Mouse (Mus musculus) testis, adult 2 months (tissue): ENCODE data around the gene Zfp97. TPM values are rescaled to one million over a fixed set of nuclear protein-coding genes. Genes with fewer than 3 reads are reported as not detected.
"Not testable (repeated sequence)": the region's sequence is repeated elsewhere in the genome, so short reads cannot be mapped to it uniquely, and the experiment has no call there.

Source experiments
- H3K27ac ChIP-seq: fragments of 200-500 bp; 2 replicates; pipeline ENCODE4 v1.5.1; 2012; ENCODE audit warnings: low read depth, low read length; ENCODE audit not compliant: control insufficient read depth, insufficient read depth
- H3K27me3 ChIP-seq: fragments of 200-500 bp; 2 replicates; pipeline ENCODE4 v1.6.1; 2012; ENCODE audit warnings: mild to moderate bottlenecking, low read length, moderate library complexity; ENCODE audit not compliant: control insufficient read depth, insufficient read depth
- H3K36me3 ChIP-seq: fragments of 200-500 bp; 2 replicates; pipeline ENCODE4 v1.6.1; 2012; ENCODE audit warnings: mild to moderate bottlenecking, low read length; ENCODE audit not compliant: control insufficient read depth, insufficient read depth
- H3K4me1 ChIP-seq: fragments of 200-500 bp; 2 replicates; pipeline ENCODE4 v1.6.1; 2012; ENCODE audit warnings: low read length; ENCODE audit not compliant: control insufficient read depth, insufficient read depth
- H3K4me3 ChIP-seq: fragments of 200-500 bp; 2 replicates; pipeline ENCODE4 v1.5.1; 2012; ENCODE audit warnings: low read depth, mild to moderate bottlenecking, low read length, moderate library complexity, mixed read lengths; ENCODE audit not compliant: control insufficient read depth
- CTCF ChIP-seq: fragments of 200-500 bp; IDR thresholded peaks from 2 replicates; pipeline ENCODE4 v1.5.1; 2012; ENCODE audit warnings: low read depth, mild to moderate bottlenecking, inconsistent platforms, low read length, moderate library complexity; ENCODE audit not compliant: control insufficient read depth, insufficient read depth, insufficient replicate concordance
- POLR2A ChIP-seq: fragments of 200-500 bp; IDR thresholded peaks from 2 replicates; pipeline ENCODE4 v1.6.1; 2012; ENCODE audit warnings: low read depth, mild to moderate bottlenecking, inconsistent platforms, low read length, moderate library complexity; ENCODE audit not compliant: control insufficient read depth
- polyA plus RNA-seq: library from polyadenylated mRNA; depleted of rRNA; stranded (reverse); fragments of >200 nt; gene quantifications from 2 replicates; pipeline ENCODE4 v1.2.3, GENCODE M21; 2012; rRNA removed

Gene Zfp97
- polyA plus RNA-seq = 0.28 and 0.52 TPM in 2 replicates

DNA sequence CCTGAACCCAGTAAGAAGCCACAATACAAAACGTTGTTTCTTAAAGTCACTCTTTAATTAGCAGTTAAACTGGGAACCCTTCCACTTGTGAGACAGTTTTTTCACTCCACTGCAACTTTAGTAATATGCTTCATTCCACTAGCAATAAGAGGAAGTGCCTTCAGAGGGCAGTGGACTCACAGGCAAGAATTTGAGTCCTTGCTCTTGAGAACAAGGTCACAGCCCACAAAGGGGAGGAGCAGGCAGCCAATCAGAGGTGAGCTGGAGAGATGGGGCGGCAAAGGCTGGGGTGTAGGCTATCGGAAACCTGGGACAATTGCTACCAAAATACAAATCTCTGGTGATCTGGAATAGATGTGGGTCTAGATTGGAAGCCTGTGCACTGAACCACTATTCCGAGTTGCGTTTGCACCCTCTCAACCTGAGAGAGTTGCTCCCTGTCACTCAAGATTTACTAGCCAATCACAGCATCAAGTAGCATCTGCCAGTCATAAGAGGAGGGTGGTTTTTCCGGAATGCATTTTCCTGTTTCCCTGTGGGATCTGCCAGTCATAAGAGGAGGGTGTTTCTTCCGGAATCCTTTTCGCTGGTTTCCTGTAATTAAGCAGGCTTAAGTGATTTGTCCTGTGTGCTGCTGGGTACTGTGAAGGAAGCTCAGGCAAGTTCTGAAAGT, at the start of gene Zfp97:
Gene Zfp97, plus strand, starts transcription at position 586 of the 673 bp plus-strand sequence.
- H3K27me3 ChIP-seq, H3K36me3 ChIP-seq, H3K4me1 ChIP-seq, H3K4me3 ChIP-seq, H3K27ac ChIP-seq: not testable (repeated sequence)

DNA sequence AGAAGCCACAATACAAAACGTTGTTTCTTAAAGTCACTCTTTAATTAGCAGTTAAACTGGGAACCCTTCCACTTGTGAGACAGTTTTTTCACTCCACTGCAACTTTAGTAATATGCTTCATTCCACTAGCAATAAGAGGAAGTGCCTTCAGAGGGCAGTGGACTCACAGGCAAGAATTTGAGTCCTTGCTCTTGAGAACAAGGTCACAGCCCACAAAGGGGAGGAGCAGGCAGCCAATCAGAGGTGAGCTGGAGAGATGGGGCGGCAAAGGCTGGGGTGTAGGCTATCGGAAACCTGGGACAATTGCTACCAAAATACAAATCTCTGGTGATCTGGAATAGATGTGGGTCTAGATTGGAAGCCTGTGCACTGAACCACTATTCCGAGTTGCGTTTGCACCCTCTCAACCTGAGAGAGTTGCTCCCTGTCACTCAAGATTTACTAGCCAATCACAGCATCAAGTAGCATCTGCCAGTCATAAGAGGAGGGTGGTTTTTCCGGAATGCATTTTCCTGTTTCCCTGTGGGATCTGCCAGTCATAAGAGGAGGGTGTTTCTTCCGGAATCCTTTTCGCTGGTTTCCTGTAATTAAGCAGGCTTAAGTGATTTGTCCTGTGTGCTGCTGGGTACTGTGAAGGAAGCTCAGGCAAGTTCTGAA, 57.7 kb downstream of the Zfp97 start:
- H3K27ac ChIP-seq, H3K27me3 ChIP-seq, H3K4me3 ChIP-seq, H3K4me1 ChIP-seq, H3K36me3 ChIP-seq: not testable (repeated sequence)

DNA sequence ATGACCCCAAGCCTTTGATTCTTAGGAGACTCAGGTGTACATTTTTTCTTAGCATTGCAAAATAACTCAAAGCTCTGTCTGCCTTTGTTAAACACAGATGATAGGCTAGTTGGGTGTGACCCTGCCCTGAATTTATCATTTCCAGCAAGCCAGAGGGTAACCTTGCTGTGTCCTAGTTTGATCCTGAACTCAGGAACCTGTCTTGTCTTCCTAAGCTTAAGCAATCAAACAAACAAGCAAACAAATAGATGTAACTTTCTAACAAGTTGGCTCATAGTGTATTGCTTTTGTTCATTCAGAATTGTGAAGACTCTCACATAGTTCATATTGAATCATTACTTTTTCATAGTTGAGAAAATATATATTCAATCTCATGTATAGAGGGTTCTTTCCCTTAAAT, 73.5 kb downstream of the Zfp97 start:
- not testable (repeated sequence) for H3K4me3 ChIP-seq, H3K27ac ChIP-seq

DNA sequence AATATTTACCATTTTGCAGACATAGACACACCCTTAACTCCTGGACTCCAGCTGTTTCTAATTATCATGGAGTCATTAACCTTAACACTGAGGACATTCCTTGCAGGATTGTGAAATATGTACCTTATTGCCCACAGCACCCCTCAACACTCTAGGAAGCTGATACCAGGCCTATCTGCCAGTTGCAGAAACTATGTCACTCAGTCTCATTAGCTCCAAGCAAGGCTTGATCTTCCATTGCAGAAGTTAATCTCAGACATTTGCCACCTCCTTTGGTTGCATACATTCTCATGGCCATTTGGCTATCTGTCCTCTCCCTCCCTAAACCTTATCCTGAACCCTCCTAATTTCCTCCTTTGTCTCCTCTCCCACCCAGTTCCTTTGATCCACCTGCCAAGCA, 74.0 kb downstream of the Zfp97 start:
- no peak for TF ChIP-seq POLR2A
- TF ChIP-seq CTCF = no peak
- H3K27ac ChIP-seq = no peak overlapping the region
- H3K4me3 ChIP-seq = no peak overlapping the region
- no peaks in the 10 kb centered on the region for H3K4me1 ChIP-seq
- no peaks in the 10 kb centered on the region for H3K36me3 ChIP-seq
- no peaks in the 10 kb centered on the region for H3K27me3 ChIP-seq

More for the DNA sequence above, 73.5 kb downstream of the Zfp97 start:
- H3K4me1 ChIP-seq, H3K36me3 ChIP-seq, H3K27me3 ChIP-seq: not testable (repeated sequence)

DNA sequence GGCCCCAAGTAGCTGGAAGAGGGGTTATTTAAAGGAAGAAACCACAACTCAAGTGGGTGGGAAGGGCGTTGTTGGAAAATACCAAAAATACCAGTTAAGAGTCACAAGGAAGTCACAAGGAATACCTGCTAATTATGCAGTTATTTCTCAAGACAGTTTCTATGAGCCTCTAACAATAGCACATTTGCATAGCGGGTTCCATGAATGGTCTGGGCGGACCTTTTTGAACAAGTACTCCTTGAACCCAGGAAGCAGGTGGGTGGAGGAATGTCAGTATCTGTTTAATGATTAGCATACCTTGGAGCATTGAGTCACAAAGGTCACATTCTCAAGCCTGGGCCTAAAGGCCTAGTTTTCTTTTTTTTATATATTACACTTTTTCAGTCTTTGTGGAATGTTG, 74.9 kb downstream of the Zfp97 start:
- H3K27me3 ChIP-seq, H3K36me3 ChIP-seq, H3K27ac ChIP-seq, H3K4me1 ChIP-seq, H3K4me3 ChIP-seq: not testable (repeated sequence)

Other genes starting within 250 kb of the Zfp97 start
- 0.54 and 0.79 TPM in 2 replicates for gene Zfp960, start 57.3 kb upstream of the Zfp97 start, polyA plus RNA-seq